Mouse (Mus musculus) lung, embryonic 14.5 days (tissue): ENCODE results near the gene Axl. TPM values are rescaled to one million over a fixed set of nuclear protein-coding genes. Genes with fewer than 3 reads are reported as not detected.

Experiments used
- ATAC-seq: fragments of 200-750 bp; cut with Nextera tagmentation; 2 replicates; pipeline ENCODE4 v1.8.0; 2017; ENCODE audit warnings: mild to moderate bottlenecking, moderate TSS enrichment, moderate library complexity; ENCODE audit not compliant: insufficient read depth
- DNase-seq: peaks from one replicate; pipeline ENCODE4 v3.0.0-alpha.2; 2015
- H3K27ac ChIP-seq: fragments of 300-500 bp; sonication (generic); 2 replicates; pipeline ENCODE4 v1.5.1; 2014; ENCODE audit warnings: low read depth, mild to moderate bottlenecking, moderate library complexity
- H3K27me3 ChIP-seq: fragments of 300-500 bp; sonication (generic); 2 replicates; pipeline ENCODE4 v1.6.1; 2014; ENCODE audit warnings: low read length, control low read depth; ENCODE audit not compliant: insufficient read depth
- H3K36me3 ChIP-seq: fragments of 300-500 bp; sonication (generic); 2 replicates; pipeline ENCODE4 v1.6.1; 2014; ENCODE audit warnings: control low read depth; ENCODE audit not compliant: insufficient read depth
- H3K4me1 ChIP-seq: fragments of 300-500 bp; sonication (generic); 2 replicates; pipeline ENCODE4 v1.6.1; 2014; ENCODE audit warnings: antibody characterized with exemption, control low read depth; ENCODE audit not compliant: insufficient read depth
- H3K4me2 ChIP-seq: fragments of 300-500 bp; sonication (generic); 2 replicates; pipeline ENCODE4 v1.6.1; 2014; ENCODE audit warnings: mild to moderate bottlenecking
- H3K4me3 ChIP-seq: fragments of 300-500 bp; sonication (generic); 2 replicates; pipeline ENCODE4 v1.5.1; 2014; ENCODE audit warnings: low read depth, low read length
- H3K9ac ChIP-seq: fragments of 300-500 bp; sonication (generic); 2 replicates; pipeline ENCODE4 v1.6.1; 2014
- H3K9me3 ChIP-seq: fragments of 300-500 bp; sonication (generic); 2 replicates; pipeline ENCODE4 v1.6.1; 2016; ENCODE audit warnings: low read depth, low read length, control low read depth
- CTCF ChIP-seq: IDR thresholded peaks from 2 replicates; pipeline ENCODE4 v1.5.1; 2016; ENCODE audit warnings: antibody characterized with exemption, low read depth
- WGBS: fragments of 180-500 bp; shearing (Covaris S2); extraction: QIAGEN DNeasy Blood & Tissue Kit; methylation state at CpG from one replicate; pipeline ENCODE4 v1.1.7; 2014; 5-methylcytosine and 5-hydroxymethylcytosine counted together
- microRNA-seq: library from miRNA; unstranded; fragments of <30 nt; microRNA quantifications from one replicate; pipeline ENCODE4, GENCODE M21; 2016; ENCODE audit warnings: borderline number of aligned reads
- polyA plus RNA-seq: library from polyadenylated mRNA; unstranded; fragments of >200 nt; fragmentation: Nextera tagmentation; extraction: Ambion mirVana; gene quantifications from 2 replicates; pipeline ENCODE4 v1.2.1, GENCODE M21; 2014

The Axl gene
- polyA plus RNA-seq, 1 experiment from 2014 or later: 46.5 TPM

- Histone ChIP-seq H3K4me1 (peaks cover 17% of the 10 kb centered on the region; the same call in 1 of the 2 replicates), H3K36me3 (peaks cover 49% of the 10 kb centered on the region), H3K9ac (no peak overlapping the region), H3K27me3 (no peaks in the 10 kb centered on the region), H3K27ac (no peak overlapping the region), H3K4me2 (no peak overlapping the region), H3K9me3 (no peaks in the 10 kb centered on the region), H3K4me3 (no peak overlapping the region)
- ATAC-seq (no peak), DNase-seq (no peak)
- WGBS: 16% methylated on average over 7 of the region's 7 CpGs
- no peak for TF ChIP-seq CTCF
These were observed 76.7 kb downstream of the Axl start for GRCm38 (mm10) chr7:25711731-25712197.

GRCm38 (mm10) chr7:25711165-25711564, 77.3 kb downstream of the Axl start:
- 58% methylated on average over 5 of the region's 5 CpGs for WGBS
- Histone ChIP-seq H3K9me3 (no peaks in the 10 kb centered on the region), H3K36me3 (peaks cover 46% of the 10 kb centered on the region), H3K4me1 (peaks cover 21% of the 10 kb centered on the region), H3K27ac (no peak overlapping the region), H3K27me3 (no peaks in the 10 kb centered on the region), H3K9ac (0 out of 2 replicates have a peak overlapping the region, but pooled peaks have one; percentile 20), H3K4me3 (no peak overlapping the region), H3K4me2 (no peak overlapping the region)
- DNase-seq (no peak), ATAC-seq (no peak)
- TF ChIP-seq CTCF: no peak

- no peak overlapping the region for H3K4me3 ChIP-seq
- TF ChIP-seq CTCF: no peak
- peak overlapping the region; percentile 58; the same call in 1 of the 2 replicates for H3K27ac ChIP-seq
- peak overlapping the region; percentile 20 for H3K9ac ChIP-seq
- 16% methylated on average over 7 of the region's 7 CpGs for WGBS
- H3K27me3 ChIP-seq: no peaks in the 10 kb centered on the region
- peaks cover 40% of the 10 kb centered on the region for H3K36me3 ChIP-seq
- DNase-seq (no peak), ATAC-seq (no peak)
- no peaks in the 10 kb centered on the region for H3K9me3 ChIP-seq
- H3K4me2 ChIP-seq: peak overlapping the region; percentile 23
- H3K4me1 ChIP-seq: peaks cover 21% of the 10 kb centered on the region
These were observed 77.9 kb downstream of the Axl start for GRCm38 (mm10) chr7:25710519-25711130.

GRCm38 (mm10) chr7:25709961-25710360, 78.5 kb downstream of the Axl start:
- Histone ChIP-seq H3K4me2 (peak overlapping the region; percentile 23; the same call in 1 of the 2 replicates), H3K9ac (no peak overlapping the region; the same call in 1 of the 2 replicates), H3K27ac (peak overlapping the region; percentile 58; the same call in 1 of the 2 replicates), H3K27me3 (no peaks in the 10 kb centered on the region), H3K4me3 (no peak overlapping the region), H3K36me3 (peaks cover 34% of the 10 kb centered on the region), H3K9me3 (no peaks in the 10 kb centered on the region), H3K4me1 (peaks cover 23% of the 10 kb centered on the region)
- 13% methylated on average over 12 of the region's 12 CpGs for WGBS
- no peak for DNase-seq
- no peak for ATAC-seq
- no peak for TF ChIP-seq CTCF

GRCm38 (mm10) chr7:25707581-25708292, 80.8 kb downstream of the Axl start:
- DNase-seq (peak; percentile 80), ATAC-seq (peak; percentile 71)
- Histone ChIP-seq H3K4me1 (peaks cover 25% of the 10 kb centered on the region), H3K4me3 (no peak overlapping the region), H3K27me3 (peaks cover 4% of the 10 kb centered on the region; the same call in 1 of the 2 replicates), H3K9ac (no peak overlapping the region), H3K27ac (peak overlapping the region; percentile 78), H3K4me2 (peak overlapping the region; percentile 25), H3K36me3 (peaks cover 12% of the 10 kb centered on the region), H3K9me3 (no peaks in the 10 kb centered on the region)
- WGBS: 25% methylated on average over 15 of the region's 15 CpGs
- no peak for TF ChIP-seq CTCF

Small RNAs within 50 kb of the gene (microRNA-seq; reads per million reads assigned to microRNA genes)
- gene Gm24865: not detected

Other genes starting within 250 kb of the Axl start
- gene Ceacam2, start 248.8 kb downstream of the Axl start, polyA plus RNA-seq: 0.11 TPM in 1 of 2 replicates, not detected in the other
- not detected in 2 replicates for gene Erich4, start 172.8 kb downstream of the Axl start, polyA plus RNA-seq
- 27.8 and 33.5 TPM in 2 replicates for gene Dmac2, start 169.3 kb downstream of the Axl start, polyA plus RNA-seq
- 3.5 and 4.0 TPM in 2 replicates for gene B3gnt8, start 162.1 kb downstream of the Axl start, polyA plus RNA-seq
- gene Bckdha, start 129.7 kb downstream of the Axl start, polyA plus RNA-seq: 40.2 and 42.1 TPM in 2 replicates
- 72.3 and 79.7 TPM in 2 replicates for gene Exosc5, start 129.5 kb downstream of the Axl start, polyA plus RNA-seq
- gene Tmem91, start 113.5 kb downstream of the Axl start, polyA plus RNA-seq: 1.6 and 2.8 TPM in 2 replicates
- 25.1 and 27.6 TPM in 2 replicates for gene B9d2, start 107.9 kb downstream of the Axl start, polyA plus RNA-seq
- gene Tgfb1, start 101.7 kb downstream of the Axl start, polyA plus RNA-seq: 4.0 and 4.1 TPM in 2 replicates
- 28.6 and 29.4 TPM in 2 replicates for gene Ccdc97, start 69.6 kb downstream of the Axl start, polyA plus RNA-seq
- gene Hnrnpul1, start 33.9 kb downstream of the Axl start, polyA plus RNA-seq: 80.3 and 82.0 TPM in 2 replicates
- gene Cyp2s1, start 28.2 kb upstream of the Axl start, polyA plus RNA-seq: 3.2 and 3.8 TPM in 2 replicates
- 0.47 TPM in 1 of 2 replicates, not detected in the other for gene Cyp2b10, start 108.9 kb upstream of the Axl start, polyA plus RNA-seq